Mouse (Mus musculus) kidney, adult 2 months (tissue): ENCODE results near the gene Anxa4. TPM values are rescaled to one million over a fixed set of nuclear protein-coding genes. Genes with fewer than 3 reads are reported as not detected.
A peak's percentile ranks its signal among the peaks of the same experiment; 100 is the strongest.

Experiments used
- DNase-seq: peaks from one replicate; pipeline ENCODE4 v3.0.0; 2021
- H3K27ac ChIP-seq: fragments of 200-500 bp; 2 replicates; pipeline ENCODE4 v1.5.1; 2012; ENCODE audit warnings: low read depth, low read length, control low read depth, inconsistent platforms; ENCODE audit not compliant: insufficient read depth
- H3K27me3 ChIP-seq: fragments of 200-500 bp; replicated peaks from 2 replicates; pipeline ENCODE4 v1.6.1; 2012; ENCODE audit warnings: mild to moderate bottlenecking, moderate library complexity, low read length, inconsistent platforms; ENCODE audit not compliant: control insufficient read depth, insufficient read depth
- H3K36me3 ChIP-seq: fragments of 200-500 bp; 2 replicates; pipeline ENCODE4 v1.6.1; 2012; ENCODE audit warnings: mild to moderate bottlenecking, moderate library complexity, low read length, inconsistent platforms; ENCODE audit not compliant: control insufficient read depth, insufficient read depth
- H3K4me1 ChIP-seq: fragments of 200-500 bp; 2 replicates; pipeline ENCODE4 v1.6.1; 2011; ENCODE audit warnings: low read length; ENCODE audit not compliant: control insufficient read depth, insufficient read depth
- H3K4me3 ChIP-seq: fragments of 200-500 bp; 2 replicates; pipeline ENCODE4 v1.5.1; 2011; ENCODE audit warnings: mild to moderate bottlenecking, low read depth, low read length, control low read depth; ENCODE audit not compliant: insufficient read depth
- CTCF ChIP-seq: fragments of 200-500 bp; conservative IDR thresholded peaks from 2 replicates; pipeline ENCODE4 v1.5.1; 2011; ENCODE audit warnings: low read depth, mild to moderate bottlenecking, control low read depth, low read length, moderate library complexity, mixed read lengths; ENCODE audit not compliant: insufficient read depth, insufficient read length
- POLR2A ChIP-seq: fragments of 200-500 bp; IDR thresholded peaks from one replicate; pipeline ENCODE4 v1.6.1; 2011; ENCODE audit warnings: low read depth, low read length, control low read depth
- WGBS: fragments of 180-500 bp; shearing (Covaris S2); methylation state at CpG from one replicate; pipeline ENCODE4 v1.1.7; 2018; 5-methylcytosine and 5-hydroxymethylcytosine counted together
- polyA plus RNA-seq: library from polyadenylated mRNA; depleted of rRNA; stranded (reverse); fragments of >200 nt; gene quantifications from 2 replicates; pipeline ENCODE4 v1.2.3, GENCODE M21; 2012

Anxa4 gene
- polyA plus RNA-seq, 1 experiment = 68.8 TPM

- peak; percentile 25 for DNase-seq
- H3K4me3 ChIP-seq = no peak overlapping the region
- no peaks in the 10 kb centered on the region for H3K27me3 ChIP-seq
- WGBS = 51% methylated on average over 2 of the region's 3 CpGs
- no peak overlapping the region for H3K27ac ChIP-seq
- TF ChIP-seq CTCF (no peak), POLR2A (no peak)
- peaks cover 4% of the 10 kb centered on the region; the same call in 1 of the 2 replicates for H3K4me1 ChIP-seq
- no peaks in the 10 kb centered on the region for H3K36me3 ChIP-seq
Observed at GRCm38 (mm10) chr6:86782342-86782741, 11.0 kb downstream of the Anxa4 start.

GRCm38 (mm10) chr6:86781361-86781957, 11.9 kb downstream of the Anxa4 start:
- no peak for DNase-seq
- Histone ChIP-seq H3K4me1 (peaks cover 4% of the 10 kb centered on the region; the same call in 1 of the 2 replicates), H3K27ac (no peak overlapping the region), H3K4me3 (no peak overlapping the region), H3K27me3 (no peaks in the 10 kb centered on the region), H3K36me3 (no peaks in the 10 kb centered on the region)
- WGBS = 68% methylated on average over 2 of the region's 2 CpGs
- TF ChIP-seq CTCF = no peak

GRCm38 (mm10) chr6:86778910-86779594, 14.3 kb downstream of the Anxa4 start:
- no peak overlapping the region for H3K4me3 ChIP-seq
- TF ChIP-seq CTCF (no peak), POLR2A (no peak)
- no peaks in the 10 kb centered on the region for H3K27me3 ChIP-seq
- H3K4me1 ChIP-seq = peaks cover 4% of the 10 kb centered on the region; the same call in 1 of the 2 replicates
- DNase-seq = no peak
- no peak overlapping the region for H3K27ac ChIP-seq
- WGBS = 90% methylated on average over 10 of the region's 10 CpGs
- H3K36me3 ChIP-seq = no peaks in the 10 kb centered on the region

GRCm38 (mm10) chr6:86777181-86777580, 16.2 kb downstream of the Anxa4 start:
- Histone ChIP-seq H3K27ac (0 out of 2 replicates have a peak overlapping the region, but pooled peaks have one; percentile 3), H3K4me3 (no peak overlapping the region), H3K27me3 (no peaks in the 10 kb centered on the region), H3K4me1 (no peaks in the 10 kb centered on the region; the same call in 1 of the 2 replicates), H3K36me3 (no peaks in the 10 kb centered on the region)
- TF ChIP-seq CTCF (no peak), POLR2A (no peak)
- no peak for DNase-seq
- WGBS = 83% methylated on average over 3 of the region's 3 CpGs

GRCm38 (mm10) chr6:86776706-86777071, 16.7 kb downstream of the Anxa4 start:
- no peak for TF ChIP-seq CTCF
- TF ChIP-seq POLR2A = no peak
- no peak overlapping the region for H3K4me3 ChIP-seq
- H3K4me1 ChIP-seq = no peaks in the 10 kb centered on the region; the same call in 1 of the 2 replicates
- H3K27me3 ChIP-seq = no peaks in the 10 kb centered on the region
- H3K27ac ChIP-seq = no peak overlapping the region
- no peak for DNase-seq
- H3K36me3 ChIP-seq = no peaks in the 10 kb centered on the region
- WGBS = 60% methylated on average over 4 of the region's 4 CpGs

DNA sequence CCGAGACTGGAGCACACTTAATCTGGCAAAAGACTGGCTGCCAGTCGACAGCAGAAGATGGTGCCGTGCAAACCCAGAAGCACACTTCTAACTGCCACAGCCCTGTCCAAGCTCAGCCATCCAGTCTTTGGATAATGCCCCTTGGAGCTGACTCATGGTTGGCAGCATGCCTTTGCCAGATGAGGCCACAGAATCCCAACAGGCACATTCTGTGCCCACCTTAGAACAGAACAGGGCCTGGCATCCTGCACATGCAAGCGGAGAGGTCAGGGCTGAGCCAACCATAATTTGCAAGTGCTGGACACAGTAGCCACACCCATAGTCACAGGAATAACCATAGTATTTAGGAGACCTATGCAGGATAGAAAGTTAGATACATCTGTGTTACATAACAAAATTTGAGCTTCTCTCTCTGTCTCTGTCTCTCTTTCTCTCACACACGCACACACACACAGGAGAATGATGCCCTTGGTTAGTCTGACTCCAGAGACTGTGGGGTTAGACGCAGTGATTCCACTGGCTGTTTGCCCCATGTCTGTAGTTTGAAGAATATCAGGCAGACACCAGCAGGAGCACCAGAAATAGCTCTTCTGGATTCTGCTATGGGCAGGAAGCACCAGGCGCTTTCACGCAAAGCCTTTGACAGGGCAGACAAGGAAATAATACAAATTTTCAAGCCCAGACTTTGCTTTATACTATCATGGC, 17.2 kb downstream of the Anxa4 start:
- Histone ChIP-seq H3K36me3 (no peaks in the 10 kb centered on the region), H3K4me3 (no peak overlapping the region), H3K27ac (no peak overlapping the region), H3K27me3 (no peaks in the 10 kb centered on the region), H3K4me1 (no peaks in the 10 kb centered on the region; the same call in 1 of the 2 replicates)
- no peak for DNase-seq
- WGBS = 79% methylated on average over 8 of the region's 8 CpGs
- no peak for TF ChIP-seq POLR2A
- no peak for TF ChIP-seq CTCF

DNA sequence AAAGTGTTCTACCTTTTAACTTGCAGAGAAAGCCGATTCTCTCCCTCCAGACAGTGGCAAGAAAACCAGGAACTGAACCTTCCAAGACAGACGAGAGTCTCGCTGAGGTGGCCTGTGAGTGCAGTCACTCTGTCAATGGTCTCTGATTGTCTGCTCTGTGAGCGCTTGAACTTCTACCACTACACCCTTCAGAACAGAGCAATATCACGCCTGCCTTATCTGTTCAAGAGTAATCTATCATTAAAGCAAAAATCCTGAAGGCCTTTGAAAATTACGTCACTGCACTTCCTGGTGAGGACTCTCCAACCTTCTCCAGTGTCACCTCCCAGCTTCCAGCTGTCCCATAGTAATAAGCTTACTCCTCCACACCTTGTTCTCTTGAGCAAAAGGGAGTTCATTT, 18.4 kb downstream of the Anxa4 start:
- Histone ChIP-seq H3K36me3 (no peaks in the 10 kb centered on the region), H3K4me3 (no peak overlapping the region), H3K27ac (no peak overlapping the region), H3K4me1 (no peaks in the 10 kb centered on the region; the same call in 1 of the 2 replicates), H3K27me3 (no peaks in the 10 kb centered on the region)
- 90% methylated on average over 6 of the region's 6 CpGs for WGBS
- TF ChIP-seq POLR2A (no peak), CTCF (no peak)
- DNase-seq = no peak
